Mouse (Mus musculus) kidney, adult 9 months (tissue): ENCODE measurements around the gene Brap.
"Not testable (repeated sequence)": the region's sequence is repeated elsewhere in the genome, so short reads cannot be mapped to it uniquely, and the experiment has no call there.

Experiments
- DNase-seq: peaks from one replicate; pipeline ENCODE4 v3.0.0; 2022

Brap gene

DNA sequence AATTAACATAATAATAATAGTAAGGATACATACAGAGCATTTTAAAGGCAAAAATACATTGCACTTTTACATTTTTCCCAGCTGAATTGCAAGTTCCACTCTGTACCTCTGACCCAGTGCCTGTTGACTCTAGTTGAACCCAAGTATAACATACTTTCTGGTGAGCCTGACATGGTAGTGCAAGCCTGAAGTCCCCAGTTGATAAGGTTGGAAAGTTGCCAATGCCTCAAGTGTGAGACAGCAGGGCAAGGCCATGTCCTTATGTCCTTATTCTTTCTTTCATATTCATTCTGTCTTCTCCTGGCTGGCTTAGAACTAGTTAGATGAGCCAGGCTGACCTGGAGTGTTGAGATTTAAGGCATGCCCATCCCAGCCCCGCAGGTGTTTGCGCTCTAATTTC is 21.9 kb downstream of the Brap start:
- DNase-seq: no peak

DNA sequence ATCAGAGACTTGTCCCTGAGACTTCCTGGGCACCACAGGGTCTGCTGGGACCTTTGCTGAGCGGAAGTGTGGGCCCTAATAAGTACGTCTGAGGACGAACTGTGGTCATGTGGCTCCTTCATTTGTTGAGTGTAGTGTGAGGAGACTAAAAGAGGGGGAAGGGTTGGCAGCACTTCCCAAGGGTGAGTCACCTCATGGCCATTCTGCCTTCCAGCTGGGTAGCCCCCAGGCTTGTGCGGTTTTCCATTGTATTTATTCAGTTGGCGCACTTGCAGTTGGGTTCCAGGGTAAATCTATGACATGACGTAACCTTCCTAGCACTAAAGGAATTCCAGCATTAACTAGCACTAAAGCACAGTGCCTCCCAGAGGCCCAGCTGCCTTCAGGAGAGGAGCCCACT is 25.1 kb downstream of the Brap start:
- no peak for DNase-seq

- DNase-seq: peak; percentile 71
These were observed 25.9 kb downstream of the Brap start for GRCm38 (mm10) chr5:121686113-121686898.

GRCm38 (mm10) chr5:121690482-121691211 is 30.3 kb downstream of the Brap start:
- peak; percentile 91 for DNase-seq

- DNase-seq: not testable (repeated sequence)
These were observed 31.1 kb downstream of the Brap start for GRCm38 (mm10) chr5:121691436-121691835.

GRCm38 (mm10) chr5:121692897-121693296 is 32.5 kb downstream of the Brap start:
- no peak for DNase-seq

DNA sequence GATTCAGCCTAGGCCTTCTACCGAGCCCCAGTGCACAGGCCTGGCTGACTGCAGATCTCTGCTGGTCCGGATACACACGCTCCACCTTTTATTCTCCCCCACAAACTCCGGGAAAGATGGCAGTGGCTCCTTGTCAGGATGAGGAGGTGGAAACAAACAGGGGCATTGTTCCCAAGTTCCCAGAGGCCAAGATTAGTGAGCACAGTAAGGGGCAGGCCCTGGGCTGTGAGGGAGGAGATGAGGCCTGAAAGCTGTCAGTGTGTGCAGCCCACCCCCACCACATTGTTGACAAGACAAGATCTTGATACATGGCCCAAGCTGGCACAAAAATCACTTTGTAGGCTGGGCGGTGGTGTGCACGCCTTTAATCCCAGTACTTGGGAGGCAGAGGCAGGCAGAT is 36.4 kb downstream of the Brap start:
- no peak for DNase-seq

- no peak for DNase-seq
These were observed 39.5 kb downstream of the Brap start for GRCm38 (mm10) chr5:121699891-121700290.

- no peak for DNase-seq
These were observed 40.1 kb downstream of the Brap start for GRCm38 (mm10) chr5:121700496-121700895.

DNA sequence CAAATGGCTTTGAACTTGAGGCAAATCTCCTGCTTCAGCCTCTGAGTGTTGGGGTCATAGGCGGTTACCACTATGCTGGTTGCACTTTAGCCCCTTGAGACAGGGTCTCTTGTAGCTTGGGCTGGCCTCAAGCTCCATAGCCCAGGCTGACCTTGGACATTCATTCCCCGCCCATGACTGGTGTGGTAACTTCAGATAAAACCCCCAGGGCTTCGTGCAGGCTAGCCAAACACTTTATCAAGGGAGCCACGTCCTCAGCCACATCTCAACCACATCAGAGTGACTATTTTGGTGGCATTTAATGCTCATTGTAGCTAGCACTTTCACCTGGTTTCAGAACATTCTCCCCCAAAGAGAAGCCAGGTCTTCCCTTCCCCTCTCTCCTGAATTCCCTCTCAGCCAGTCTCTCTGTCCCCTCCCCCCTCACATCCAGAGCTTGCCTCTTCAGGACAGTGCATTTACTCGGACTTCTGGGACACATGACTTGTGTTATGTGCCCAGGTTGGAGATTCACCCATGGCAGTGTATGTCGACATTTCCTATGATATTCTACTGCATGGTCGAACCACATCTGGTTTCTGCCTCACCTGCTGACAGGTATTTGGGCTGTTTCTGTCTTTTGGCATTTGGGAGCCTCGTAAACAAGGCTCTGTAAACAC is 40.9 kb downstream of the Brap start:
- no peak for DNase-seq

DNA sequence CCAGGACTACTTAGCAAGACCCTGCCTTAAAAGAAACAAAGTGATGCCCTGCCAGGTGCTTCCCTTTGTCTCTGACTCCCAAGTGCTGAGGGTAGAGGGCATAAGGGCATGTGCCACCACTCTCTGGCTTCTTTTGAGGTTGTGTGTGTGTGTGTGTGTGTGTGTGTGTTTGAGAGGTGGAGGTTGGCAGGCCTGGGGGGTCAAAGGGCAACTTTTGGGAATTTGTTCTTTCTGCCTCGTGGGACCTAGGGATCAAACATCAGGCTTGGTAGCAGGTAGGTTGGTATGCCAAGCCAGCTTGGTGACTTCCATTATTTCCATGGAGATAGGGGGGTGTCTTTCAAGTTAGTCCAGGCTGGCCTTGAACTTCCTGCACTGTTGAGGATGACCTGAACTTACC is 43.0 kb downstream of the Brap start:
- peak; percentile 91 for DNase-seq

DNA sequence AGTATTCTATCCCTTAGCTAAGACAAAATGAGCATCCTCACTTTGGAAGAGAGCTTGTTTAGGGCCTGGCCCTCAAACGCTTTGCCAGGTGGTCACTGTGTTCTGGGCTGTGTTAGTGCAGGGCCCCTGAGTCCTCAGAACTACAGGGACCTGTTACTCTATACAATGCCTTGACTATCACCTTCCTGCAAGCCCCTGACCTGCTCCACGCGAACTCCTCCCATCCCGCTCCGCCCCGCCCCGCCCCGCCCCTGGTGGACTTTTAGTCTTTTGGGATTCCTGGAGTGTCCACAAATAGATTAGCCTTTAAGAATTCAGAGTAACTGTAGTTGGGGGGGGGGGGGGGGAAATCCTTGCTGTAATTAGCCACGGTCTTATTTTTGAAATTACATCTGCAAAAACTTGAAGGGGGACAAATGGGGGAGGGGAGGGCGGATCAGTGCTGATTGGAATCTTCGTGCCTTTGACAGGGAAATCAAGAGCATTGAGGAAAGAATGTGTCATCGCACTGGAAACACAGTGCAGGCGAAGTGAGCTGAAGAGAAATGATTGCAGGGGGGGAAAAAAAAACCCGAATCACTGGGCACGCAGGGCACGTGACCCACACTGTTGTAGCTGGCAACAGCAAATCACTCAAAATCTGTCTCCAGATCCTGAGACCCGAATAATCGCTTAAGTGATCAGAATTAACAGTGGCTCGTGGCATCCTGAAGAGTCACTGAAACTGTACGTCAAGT is 44.3 kb downstream of the Brap start:
- peak; percentile 58 for DNase-seq

DNA sequence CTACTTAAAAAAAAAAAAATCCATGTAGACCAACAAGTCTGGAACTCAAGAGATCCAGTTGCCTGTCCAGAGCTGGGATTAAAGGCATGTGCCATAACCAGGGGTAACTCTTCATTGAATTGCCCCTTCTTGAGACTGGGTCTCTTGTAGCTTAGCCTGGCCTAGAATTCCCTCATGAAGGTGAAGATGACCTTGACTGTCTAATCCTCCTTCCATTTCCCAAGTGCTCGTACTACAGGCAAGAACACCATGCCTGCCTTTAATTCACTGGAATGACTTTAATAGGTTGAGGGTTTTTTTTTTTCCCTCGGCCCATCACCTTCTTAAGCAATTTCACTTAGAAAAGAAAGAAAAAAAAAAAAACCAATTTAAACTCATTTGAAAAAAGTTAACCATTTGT is 50.0 kb downstream of the Brap start:
- no peak for DNase-seq

GRCm38 (mm10) chr5:121710851-121711173 is 50.4 kb downstream of the Brap start:
- DNase-seq: peak; percentile 78

GRCm38 (mm10) chr5:121711174-121711927 is 51.0 kb downstream of the Brap start, which contains the start of gene Atxn2:
Gene Atxn2 (plus strand): TSS chr5:121711337.
- DNase-seq: peak; percentile 85

DNA sequence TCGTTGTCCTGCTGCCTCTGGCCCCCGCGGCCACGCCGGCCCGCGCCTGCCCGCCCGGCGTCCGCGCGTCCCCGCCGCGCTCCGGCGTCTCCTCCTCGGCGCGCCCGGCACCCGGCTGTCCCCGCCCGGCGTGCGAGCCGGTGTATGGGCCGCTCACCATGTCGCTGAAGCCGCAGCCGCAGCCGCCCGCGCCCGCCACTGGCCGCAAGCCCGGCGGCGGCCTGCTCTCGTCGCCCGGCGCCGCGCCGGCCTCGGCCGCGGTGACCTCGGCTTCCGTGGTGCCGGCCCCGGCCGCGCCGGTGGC is 51.5 kb downstream of the Brap start:
- no peak for DNase-seq

DNA sequence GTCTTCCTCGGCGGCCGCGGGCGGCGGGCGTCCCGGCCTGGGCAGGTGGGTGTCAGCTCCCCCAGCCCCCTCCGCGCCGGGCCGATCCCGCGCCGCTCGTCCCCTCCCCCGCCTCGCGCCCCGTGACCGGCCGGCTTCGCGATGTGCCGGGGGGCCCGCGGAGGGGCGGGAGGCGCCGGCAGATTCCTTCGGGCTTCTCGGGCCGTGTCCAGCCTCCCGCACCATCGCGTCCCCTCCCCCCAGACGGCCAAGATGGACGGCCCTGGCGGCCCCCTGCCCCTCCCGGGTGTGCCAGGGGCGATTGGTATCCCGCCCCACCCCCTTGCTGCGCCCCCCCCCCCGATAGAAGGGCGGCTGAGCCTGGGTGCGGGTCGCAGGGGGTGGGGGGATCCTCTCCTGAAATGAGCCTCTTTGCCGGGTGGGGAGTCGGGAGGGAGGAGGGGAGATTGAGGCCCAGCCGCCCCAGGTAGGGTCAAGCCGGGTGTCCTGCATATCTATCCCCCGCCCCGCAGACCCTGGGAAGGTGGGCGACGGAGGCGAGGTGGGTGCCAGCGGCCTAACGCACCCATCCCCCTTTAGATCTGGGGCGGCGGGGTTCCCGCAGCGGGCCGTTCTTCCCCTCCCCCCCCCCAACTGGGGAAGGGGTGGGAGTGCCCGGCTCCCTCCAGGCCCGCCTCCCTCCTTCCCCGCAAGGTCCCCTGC is 52.0 kb downstream of the Brap start:
- no peak for DNase-seq

DNA sequence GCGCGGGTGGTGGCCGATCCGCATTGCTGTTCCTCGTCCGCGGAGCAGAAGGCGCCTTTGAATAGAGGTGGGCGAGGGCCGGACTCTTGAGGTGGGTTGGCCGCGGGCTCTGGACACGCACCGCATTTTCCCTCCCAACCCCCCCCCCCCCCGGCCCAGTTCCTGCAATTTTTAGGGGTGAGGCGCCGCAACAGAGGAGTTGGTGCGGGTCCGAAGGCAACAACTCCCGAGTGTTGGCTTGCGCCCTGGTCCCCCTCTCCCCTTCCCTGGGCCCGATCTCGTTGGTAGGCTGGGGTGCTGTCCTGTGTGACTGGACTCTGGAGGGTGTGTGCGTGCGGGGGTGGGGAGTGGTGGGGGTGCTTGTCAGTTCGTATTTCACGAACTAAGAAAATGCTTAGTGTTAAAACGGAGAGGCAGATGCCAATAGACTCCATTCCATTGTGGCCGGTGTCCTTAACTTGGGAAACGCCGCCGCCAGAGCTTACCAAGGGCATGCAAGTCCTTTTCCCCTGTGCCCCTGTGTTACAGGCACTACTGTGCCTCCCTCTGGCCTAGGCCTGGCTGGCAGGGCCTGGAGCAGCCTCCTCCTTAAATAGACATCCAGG is 52.7 kb downstream of the Brap start:
- peak; percentile 68 for DNase-seq

- DNase-seq: no peak
These were observed 54.0 kb downstream of the Brap start for GRCm38 (mm10) chr5:121714331-121714730.

DNA sequence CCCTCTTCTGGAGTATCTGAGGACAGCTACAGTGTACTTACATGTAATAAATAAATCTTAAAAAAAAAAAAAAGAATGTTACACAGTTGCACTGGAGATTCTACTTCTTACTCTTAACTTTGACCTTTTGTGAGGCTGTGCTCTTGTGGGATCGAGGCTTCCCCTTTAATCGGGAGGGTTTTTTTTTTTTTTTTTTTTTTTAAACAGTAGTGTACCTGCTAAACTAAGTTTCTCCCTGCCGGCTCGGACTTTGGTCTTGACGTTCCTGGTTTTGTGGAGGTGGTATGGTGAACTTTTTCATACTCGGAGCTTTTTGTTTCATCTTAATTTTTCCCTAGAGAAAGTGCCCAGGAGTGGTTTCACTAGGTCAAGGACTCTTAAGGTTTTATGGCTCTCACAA is 54.6 kb downstream of the Brap start:
- DNase-seq: peak; percentile 49

DNA sequence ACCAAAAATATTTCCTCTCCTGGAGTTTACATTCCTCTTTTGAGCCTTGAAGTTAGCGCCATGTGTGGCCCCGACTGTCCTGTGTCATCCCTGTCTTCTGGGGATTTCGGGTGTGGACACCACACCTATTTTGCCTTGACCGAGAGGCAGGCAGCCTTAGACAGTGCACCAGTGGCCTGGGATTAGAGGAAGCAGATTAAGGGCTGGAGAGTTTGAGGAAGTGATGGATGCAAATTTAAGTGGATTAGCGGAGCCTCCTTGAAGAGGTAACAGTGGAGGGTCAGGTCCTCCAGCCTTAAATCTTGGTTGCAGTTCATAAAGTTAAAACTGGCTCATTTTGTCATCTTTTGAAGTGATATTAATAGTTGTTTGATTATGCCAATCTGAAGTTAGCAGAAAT is 58.1 kb downstream of the Brap start:
- no peak for DNase-seq
